Mouse (Mus musculus): Measurements from ENCODE around the gene Cpa5. TPM values are rescaled to one million over a fixed set of nuclear protein-coding genes. Genes with fewer than 3 reads are reported as not detected.

The Cpa5 gene
- not detected for polyA plus RNA-seq (2012; fragmentation: generic; extraction: Trizol)

DNA sequence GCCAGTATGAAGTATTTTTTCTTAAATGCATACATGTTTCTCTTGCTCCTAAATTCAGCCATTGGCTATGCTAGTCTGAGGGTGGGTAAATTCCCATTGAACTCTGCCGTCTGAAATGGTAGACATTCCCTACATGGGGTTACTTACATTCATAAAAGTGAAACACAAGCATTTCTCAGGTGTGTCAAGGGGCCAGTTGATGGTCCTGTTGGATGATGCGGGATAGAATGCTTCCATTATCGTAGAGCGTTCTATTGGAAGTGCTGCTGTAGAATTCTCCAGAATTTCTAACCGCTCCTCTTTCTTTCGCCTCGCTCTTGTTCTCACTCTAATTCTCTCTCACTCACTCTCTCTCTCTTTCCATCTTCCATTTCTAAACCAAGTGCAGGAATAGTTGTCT is at the start of gene Cpa5:
Cpa5 (plus strand) TSS at position 301 of the 400 bp plus-strand sequence.

GRCm38 (mm10) chr6:30568069-30568468 is 42.7 kb upstream of the Cpa5 start, which contains the start of gene Cpa4:
Gene Cpa4 (plus strand): TSS chr6:30568369.

DNA sequence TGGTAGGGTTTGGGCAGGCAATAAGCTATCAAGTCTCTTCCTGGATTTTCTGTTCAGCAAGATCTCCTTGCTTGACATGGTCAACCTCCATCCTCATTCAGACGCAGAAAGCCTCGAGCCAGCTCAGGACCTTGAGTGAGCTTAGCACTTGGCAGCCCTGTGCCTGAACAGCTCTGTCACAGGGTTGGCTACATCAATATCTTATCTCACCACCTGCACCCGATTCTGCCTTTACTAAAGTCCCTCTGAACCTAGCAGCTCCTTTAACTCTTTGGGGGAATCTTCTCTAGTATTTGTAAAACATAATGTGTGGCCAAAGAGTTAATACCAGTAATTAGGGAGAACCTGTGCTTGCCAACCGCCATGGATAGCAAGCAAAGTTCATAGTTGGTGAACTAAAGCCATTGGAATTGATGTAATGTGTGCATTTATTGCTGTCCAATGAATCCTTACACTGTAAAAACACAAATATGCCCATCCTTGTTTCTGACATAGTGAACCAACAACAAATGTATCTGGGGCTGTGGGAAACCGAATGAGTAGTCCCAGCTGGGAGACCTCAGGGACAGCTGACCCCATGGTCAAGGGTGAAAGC is 28.0 kb downstream of the Cpa5 start, which contains the start of gene Cpa1:
Cpa1 (plus strand) TSS at position 545 of the 595 bp plus-strand sequence.

Other genes with a start within 250 kb of the Cpa5 start
- 10 to 100 TPM; 35.9 to 36.8 TPM for gene Zc3hc1, start 220.0 kb upstream of the Cpa5 start, polyA plus RNA-seq (2012; fragmentation: generic; extraction: Trizol)
- 10 to 100 TPM in 1 of 2 experiments, 1 to 10 TPM in 1; 6.2 to 12.4 TPM for gene Klhdc10, start 209.1 kb upstream of the Cpa5 start, polyA plus RNA-seq (2012; fragmentation: generic; extraction: Trizol)
- 10 to 100 TPM in 1 of 2 experiments, 1 to 10 TPM in 1; 2.6 to 11.3 TPM for gene Tmem209, start 101.2 kb upstream of the Cpa5 start, polyA plus RNA-seq (2012; fragmentation: generic; extraction: Trizol)
- under 1 TPM in 1 of 2 experiments, not detected in 1; 0.05 TPM for gene Ssmem1, start 101.2 kb upstream of the Cpa5 start, polyA plus RNA-seq (2012; fragmentation: generic; extraction: Trizol)
- under 1 TPM in 1 of 2 experiments, not detected in 1; 0.05 TPM for gene Cpa2, start 69.4 kb upstream of the Cpa5 start, polyA plus RNA-seq (2012; fragmentation: generic; extraction: Trizol)
- gene Cpa4, start 42.6 kb upstream of the Cpa5 start, polyA plus RNA-seq (2012; fragmentation: generic; extraction: Trizol), result not detected
- gene Cpa1, start 28.2 kb downstream of the Cpa5 start, polyA plus RNA-seq (2012; fragmentation: generic; extraction: Trizol), result under 1 TPM in 1 of 2 experiments, not detected in 1; 0.24 TPM
- 1 to 10 TPM; 1.2 to 5.7 TPM for gene Cep41, start 82.7 kb downstream of the Cpa5 start, polyA plus RNA-seq (2012; fragmentation: generic; extraction: Trizol)
- under 1 TPM in 1 of 2 experiments, not detected in 1; 0.07 TPM for gene Mest, start 112.5 kb downstream of the Cpa5 start, polyA plus RNA-seq (2012; fragmentation: generic; extraction: Trizol)

Data from C3H10T1/2 (cell line).